Mouse (Mus musculus) stomach, embryonic 15.5 days (tissue): ENCODE data around the gene Akr1b3. TPM values are rescaled to one million over a fixed set of nuclear protein-coding genes. Genes with fewer than 3 reads are reported as not detected.

Experiments
- ATAC-seq: fragments of 200-750 bp; cut with Nextera tagmentation; 2 replicates; pipeline ENCODE4 v1.8.0; 2017; ENCODE audit warnings: low read depth, moderate number of reproducible peaks, moderate TSS enrichment; ENCODE audit not compliant: insufficient read depth, low FRiP score
- H3K27ac ChIP-seq: fragments of 300-500 bp; sonication (generic); 2 replicates; pipeline ENCODE4 v1.5.1; 2015; ENCODE audit warnings: mild to moderate bottlenecking, inconsistent platforms
- H3K27me3 ChIP-seq: fragments of 300-500 bp; sonication (generic); replicated peaks from 2 replicates; pipeline ENCODE4 v1.6.1; 2015; ENCODE audit warnings: inconsistent platforms
- H3K36me3 ChIP-seq: fragments of 300-500 bp; sonication (generic); 2 replicates; pipeline ENCODE4 v1.6.1; 2015; ENCODE audit warnings: inconsistent platforms
- H3K4me1 ChIP-seq: fragments of 300-500 bp; sonication (generic); 2 replicates; pipeline ENCODE4 v1.6.1; 2015; ENCODE audit warnings: inconsistent platforms
- H3K4me2 ChIP-seq: fragments of 300-500 bp; sonication (generic); 2 replicates; pipeline ENCODE4 v1.6.1; 2015; ENCODE audit warnings: mild to moderate bottlenecking, inconsistent platforms
- H3K4me3 ChIP-seq: fragments of 300-500 bp; sonication (generic); replicated peaks from 2 replicates; pipeline ENCODE4 v1.5.1; 2015; ENCODE audit warnings: inconsistent platforms
- H3K9ac ChIP-seq: fragments of 300-500 bp; sonication (generic); 2 replicates; pipeline ENCODE4 v1.6.1; 2015; ENCODE audit warnings: inconsistent platforms
- H3K9me3 ChIP-seq: fragments of 300-500 bp; sonication (generic); 2 replicates; pipeline ENCODE4 v1.6.1; 2016; ENCODE audit warnings: inconsistent platforms
- WGBS: fragments of 180-500 bp; shearing (Covaris S2); methylation state at CpG from one replicate; pipeline ENCODE4 v1.1.7; 2015; 5-methylcytosine and 5-hydroxymethylcytosine counted together
- polyA plus RNA-seq: library from polyadenylated mRNA; unstranded; fragments of >200 nt; fragmentation: Nextera tagmentation; extraction: Ambion mirVana; gene quantifications from 2 replicates; pipeline ENCODE4 v1.2.1, GENCODE M21; 2015

Gene Akr1b3
- polyA plus RNA-seq, 1 experiment from 2014 or later, result 110 TPM

DNA sequence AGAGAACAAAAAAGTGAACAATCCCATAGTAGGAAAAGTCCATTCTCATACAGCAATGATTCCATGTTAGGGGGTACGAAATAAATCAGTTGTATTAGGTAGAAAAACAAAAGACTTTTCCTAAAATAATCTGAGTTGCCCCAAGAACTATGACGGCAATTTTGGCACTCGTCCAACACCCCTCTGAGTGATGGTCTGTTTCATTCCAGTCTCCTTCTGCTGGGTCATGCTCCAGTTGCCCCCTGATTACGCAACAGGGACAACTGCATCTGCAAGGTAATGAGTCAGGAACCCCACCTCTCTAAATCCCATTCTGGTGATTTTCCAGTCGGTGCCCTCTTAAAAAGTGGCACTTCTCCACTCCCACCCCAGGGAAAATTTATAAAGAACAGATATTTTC, 894 bp upstream of the Akr1b3 start:
- Histone ChIP-seq H3K4me3 (no peak overlapping the region), H3K4me2 (peak overlapping the region; percentile 92), H3K4me1 (0 out of 2 replicates have a peak, but pooled peaks cover 4% of the 10 kb centered on the region), H3K9ac (no peak overlapping the region), H3K9me3 (no peaks in the 10 kb centered on the region), H3K27ac (no peak overlapping the region), H3K36me3 (no peaks in the 10 kb centered on the region), H3K27me3 (no peaks in the 10 kb centered on the region)
- 48% methylated on average over 5 of the region's 5 CpGs for WGBS
- no peak for ATAC-seq

DNA sequence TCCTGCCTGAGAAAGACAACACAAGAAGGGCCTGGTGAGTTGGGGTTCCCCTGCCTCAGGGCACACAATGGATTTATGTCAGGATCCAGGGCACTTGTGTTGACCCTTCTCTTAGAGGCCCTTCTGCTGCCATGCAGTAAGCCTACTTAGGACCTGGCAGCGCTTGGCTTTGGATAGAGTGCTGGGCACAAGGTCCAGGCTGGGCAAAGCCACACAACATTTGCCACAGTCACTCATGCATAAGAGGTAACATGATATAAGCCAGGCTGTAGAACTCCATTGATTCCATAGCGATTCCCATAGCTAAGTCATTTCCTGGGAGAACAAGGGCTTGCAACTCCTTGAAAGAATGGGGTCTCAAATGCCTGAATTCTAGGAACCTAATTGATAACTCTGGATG, 3.4 kb downstream of the Akr1b3 start:
- 0 out of 2 replicates have a peak, but pooled peaks cover 4% of the 10 kb centered on the region for H3K4me1 ChIP-seq
- WGBS, result 93% methylated on average over 2 of the region's 2 CpGs
- H3K4me2 ChIP-seq, result no peak overlapping the region
- H3K9me3 ChIP-seq, result no peaks in the 10 kb centered on the region
- no peak for ATAC-seq
- no peaks in the 10 kb centered on the region; the same call in 1 of the 2 replicates for H3K36me3 ChIP-seq
- no peaks in the 10 kb centered on the region for H3K27me3 ChIP-seq
- H3K4me3 ChIP-seq, result no peak overlapping the region
- no peak overlapping the region for H3K9ac ChIP-seq
- H3K27ac ChIP-seq, result no peak overlapping the region

DNA sequence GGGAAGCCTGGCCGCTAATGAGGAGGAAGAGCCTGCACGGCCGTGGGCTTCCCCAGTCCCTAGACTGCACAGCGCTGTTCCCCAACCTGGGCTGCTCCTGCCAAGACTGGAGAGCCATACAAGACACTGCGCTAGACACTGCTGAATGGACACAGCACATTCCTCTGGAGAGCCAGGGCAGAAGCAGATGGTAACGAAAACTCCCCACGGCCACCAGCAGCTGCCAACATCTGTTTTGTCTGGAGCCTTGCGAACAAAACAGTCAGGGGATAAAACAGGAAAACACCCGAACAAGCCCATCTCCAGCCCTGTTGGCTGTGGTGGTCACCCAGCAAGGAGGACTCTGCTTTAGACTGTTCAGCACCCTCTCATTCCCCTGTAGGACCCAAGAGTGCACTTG, 3.9 kb downstream of the Akr1b3 start:
- Histone ChIP-seq H3K27ac (no peak overlapping the region), H3K9ac (no peak overlapping the region), H3K36me3 (peaks cover 4% of the 10 kb centered on the region), H3K4me3 (no peak overlapping the region), H3K27me3 (no peaks in the 10 kb centered on the region), H3K4me2 (no peak overlapping the region), H3K4me1 (0 out of 2 replicates have a peak, but pooled peaks cover 4% of the 10 kb centered on the region), H3K9me3 (no peaks in the 10 kb centered on the region)
- WGBS, result 66% methylated on average over 9 of the region's 9 CpGs
- no peak for ATAC-seq

DNA sequence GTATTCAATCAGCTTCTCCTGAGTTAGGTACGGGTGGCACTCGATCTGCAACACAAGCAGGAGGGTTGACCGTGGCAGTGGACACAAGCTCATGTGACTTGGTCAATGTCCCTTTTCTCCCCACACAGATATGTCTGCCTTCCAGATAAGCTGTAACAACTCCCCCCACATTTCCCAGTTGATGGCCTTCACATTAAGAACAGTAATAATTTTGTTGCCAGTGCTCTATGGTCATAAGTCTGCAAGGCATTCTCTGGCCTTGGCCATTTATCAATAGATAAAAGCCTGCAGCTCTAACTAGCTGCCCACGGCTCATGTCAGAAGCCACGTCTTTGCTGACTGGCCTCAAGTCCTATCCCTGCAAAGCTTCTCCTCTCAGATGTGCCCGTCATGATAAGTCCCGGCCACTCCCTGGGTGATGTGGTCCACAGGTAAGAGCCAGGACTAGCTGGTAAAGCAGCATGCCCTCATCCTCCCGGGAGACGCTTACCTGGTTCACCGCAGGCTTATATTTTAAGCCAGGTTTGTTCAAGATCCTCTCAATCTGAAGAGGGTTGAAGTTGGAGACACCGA, 7.2 kb downstream of the Akr1b3 start:
- H3K9me3 ChIP-seq, result no peaks in the 10 kb centered on the region
- H3K27ac ChIP-seq, result no peak overlapping the region
- no peak overlapping the region for H3K4me2 ChIP-seq
- 90% methylated on average over 11 of the region's 11 CpGs for WGBS
- H3K36me3 ChIP-seq, result peaks cover 5% of the 10 kb centered on the region
- no peak for ATAC-seq
- 0 out of 2 replicates have a peak, but pooled peaks cover 4% of the 10 kb centered on the region for H3K4me1 ChIP-seq
- no peak overlapping the region for H3K9ac ChIP-seq
- H3K4me3 ChIP-seq, result no peak overlapping the region
- H3K27me3 ChIP-seq, result no peaks in the 10 kb centered on the region

DNA sequence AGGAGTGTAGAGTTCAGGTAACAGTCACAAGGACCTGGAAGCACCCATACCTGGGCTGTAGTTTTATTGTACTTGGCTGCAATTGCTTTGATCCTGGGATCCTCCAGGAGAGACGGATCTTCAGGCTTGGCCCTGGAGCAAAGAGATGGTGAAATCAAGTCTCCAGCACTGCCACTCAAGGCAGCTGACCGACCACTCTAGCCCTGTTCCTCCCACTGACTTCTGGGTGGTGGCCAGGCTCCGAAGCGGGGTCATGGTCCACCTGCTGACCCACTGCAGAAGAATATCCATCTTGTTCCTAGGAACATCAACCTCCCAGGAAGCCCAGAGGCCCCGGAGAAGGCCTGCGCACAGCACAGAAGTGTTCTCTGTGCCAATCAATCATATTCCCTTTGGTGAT, 7.8 kb downstream of the Akr1b3 start:
- 0 out of 2 replicates have a peak, but pooled peaks cover 4% of the 10 kb centered on the region for H3K4me1 ChIP-seq
- H3K9ac ChIP-seq, result no peak overlapping the region
- no peak for ATAC-seq
- peaks cover 5% of the 10 kb centered on the region for H3K36me3 ChIP-seq
- no peaks in the 10 kb centered on the region for H3K9me3 ChIP-seq
- 85% methylated on average over 6 of the region's 6 CpGs for WGBS
- H3K27me3 ChIP-seq, result no peaks in the 10 kb centered on the region
- no peak overlapping the region for H3K4me2 ChIP-seq
- no peak overlapping the region for H3K27ac ChIP-seq
- no peak overlapping the region for H3K4me3 ChIP-seq

DNA sequence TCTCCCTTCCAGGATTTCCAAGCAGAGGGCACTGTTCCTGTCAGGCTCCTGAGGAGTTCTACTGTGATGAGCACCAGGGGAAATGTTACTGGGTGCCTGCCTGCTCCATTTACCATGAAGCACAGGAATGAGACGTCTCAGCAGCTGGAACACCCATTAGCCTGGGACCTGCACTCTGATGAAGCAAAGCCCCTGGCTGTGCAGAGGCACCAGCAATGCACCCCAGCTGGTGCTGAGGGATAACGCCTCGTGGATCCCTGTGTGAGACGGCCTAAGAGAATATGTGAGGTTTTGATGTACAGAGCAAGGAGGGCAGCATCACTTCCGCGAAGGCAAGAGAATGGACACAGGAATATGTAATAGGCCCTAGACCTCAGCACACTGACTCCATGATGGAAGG, 10.5 kb downstream of the Akr1b3 start:
- WGBS, result 82% methylated on average over 6 of the region's 6 CpGs

DNA sequence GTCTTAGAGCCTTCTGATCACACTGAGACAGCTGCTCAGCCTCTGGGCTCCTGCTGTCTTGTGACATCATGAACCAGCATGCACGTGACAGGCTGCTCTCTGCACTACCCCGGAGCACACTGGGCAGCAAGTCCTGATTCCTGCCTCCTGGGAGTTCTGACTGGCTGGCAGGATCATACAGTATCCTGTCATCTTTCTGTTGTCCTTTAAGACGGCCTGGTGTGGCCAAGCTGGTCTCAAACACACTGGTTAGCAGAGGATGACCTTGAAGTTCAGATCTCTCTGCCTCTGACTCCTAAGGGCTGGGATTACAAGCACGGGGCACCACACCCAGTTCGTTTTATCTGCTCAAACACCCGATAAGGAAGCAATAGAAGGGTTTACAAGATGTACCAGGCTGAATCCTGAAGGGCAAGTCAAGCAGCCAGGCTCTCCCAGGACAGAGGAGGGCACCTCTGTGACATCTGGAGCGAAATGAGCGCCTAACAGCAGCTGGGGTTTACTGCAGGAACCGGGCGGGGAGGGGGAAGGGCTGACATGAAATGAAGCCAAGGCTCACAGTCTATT, 12.5 kb downstream of the Akr1b3 start:
- H3K9ac ChIP-seq, result no peak overlapping the region
- H3K36me3 ChIP-seq, result peaks cover 5% of the 10 kb centered on the region
- no peak overlapping the region for H3K4me3 ChIP-seq
- no peaks in the 10 kb centered on the region for H3K27me3 ChIP-seq
- H3K9me3 ChIP-seq, result no peaks in the 10 kb centered on the region
- H3K27ac ChIP-seq, result no peak overlapping the region
- H3K4me1 ChIP-seq, result no peaks in the 10 kb centered on the region
- no peak overlapping the region for H3K4me2 ChIP-seq
- 68% methylated on average over 10 of the region's 10 CpGs for WGBS
- no peak for ATAC-seq

More for the DNA sequence above, 10.5 kb downstream of the Akr1b3 start:
- Histone ChIP-seq H3K9me3 (no peaks in the 10 kb centered on the region), H3K27me3 (no peaks in the 10 kb centered on the region), H3K9ac (no peak overlapping the region), H3K36me3 (peaks cover 5% of the 10 kb centered on the region), H3K4me1 (no peaks in the 10 kb centered on the region), H3K27ac (no peak overlapping the region), H3K4me2 (no peak overlapping the region), H3K4me3 (no peak overlapping the region)
- no peak for ATAC-seq

DNA sequence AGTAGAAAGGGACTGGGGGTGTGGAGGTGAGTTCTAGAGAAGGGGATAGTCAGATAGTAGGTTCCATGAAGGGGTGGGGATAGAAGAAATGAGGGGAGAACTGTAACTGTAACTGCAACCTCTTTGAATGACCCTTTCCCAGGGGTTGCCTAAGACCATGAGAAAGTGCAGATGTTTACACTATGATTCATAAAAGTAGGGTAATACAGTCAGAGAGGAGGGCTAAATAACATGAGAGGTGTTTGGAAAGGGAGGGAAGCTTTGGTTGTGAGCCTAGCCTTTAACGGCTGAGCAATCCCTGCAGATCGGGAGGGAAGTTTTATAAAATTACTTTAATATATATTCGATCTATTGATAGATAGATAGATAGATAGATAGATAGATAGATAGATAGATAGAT, 20.2 kb downstream of the Akr1b3 start:
- Histone ChIP-seq H3K4me2 (no peak overlapping the region), H3K4me1 (no peaks in the 10 kb centered on the region), H3K9ac (no peak overlapping the region), H3K4me3 (no peak overlapping the region), H3K9me3 (no peaks in the 10 kb centered on the region), H3K36me3 (no peaks in the 10 kb centered on the region), H3K27me3 (no peaks in the 10 kb centered on the region), H3K27ac (no peak overlapping the region)
- 82% methylated on average over 3 of the region's 3 CpGs for WGBS
- ATAC-seq, result no peak

DNA sequence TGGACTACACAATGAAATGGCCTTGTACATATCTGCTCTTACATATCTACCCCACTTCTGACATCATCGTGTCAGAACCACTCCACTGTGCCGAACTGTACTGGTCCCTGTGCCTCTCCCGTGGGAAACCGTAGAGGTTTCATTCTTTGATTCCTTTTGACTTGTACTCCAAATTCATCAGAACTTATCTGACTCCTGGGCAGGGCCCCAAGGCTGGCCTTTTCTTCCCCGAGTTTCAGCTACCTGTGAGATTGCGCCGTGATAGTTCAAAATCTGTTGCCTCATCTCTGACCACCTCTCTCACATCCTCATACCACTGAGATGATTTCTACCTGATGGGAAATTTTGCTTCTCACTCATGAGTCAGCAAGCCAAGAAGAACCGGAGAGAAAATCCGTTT, 21.8 kb downstream of the Akr1b3 start:
- H3K36me3 ChIP-seq, result no peaks in the 10 kb centered on the region
- H3K4me1 ChIP-seq, result no peaks in the 10 kb centered on the region
- no peak overlapping the region for H3K4me3 ChIP-seq
- H3K27me3 ChIP-seq, result no peaks in the 10 kb centered on the region
- H3K4me2 ChIP-seq, result no peak overlapping the region
- no peak overlapping the region for H3K27ac ChIP-seq
- H3K9ac ChIP-seq, result no peak overlapping the region
- H3K9me3 ChIP-seq, result no peaks in the 10 kb centered on the region
- no peak for ATAC-seq
- WGBS, result 87% methylated on average over 9 of the region's 9 CpGs

DNA sequence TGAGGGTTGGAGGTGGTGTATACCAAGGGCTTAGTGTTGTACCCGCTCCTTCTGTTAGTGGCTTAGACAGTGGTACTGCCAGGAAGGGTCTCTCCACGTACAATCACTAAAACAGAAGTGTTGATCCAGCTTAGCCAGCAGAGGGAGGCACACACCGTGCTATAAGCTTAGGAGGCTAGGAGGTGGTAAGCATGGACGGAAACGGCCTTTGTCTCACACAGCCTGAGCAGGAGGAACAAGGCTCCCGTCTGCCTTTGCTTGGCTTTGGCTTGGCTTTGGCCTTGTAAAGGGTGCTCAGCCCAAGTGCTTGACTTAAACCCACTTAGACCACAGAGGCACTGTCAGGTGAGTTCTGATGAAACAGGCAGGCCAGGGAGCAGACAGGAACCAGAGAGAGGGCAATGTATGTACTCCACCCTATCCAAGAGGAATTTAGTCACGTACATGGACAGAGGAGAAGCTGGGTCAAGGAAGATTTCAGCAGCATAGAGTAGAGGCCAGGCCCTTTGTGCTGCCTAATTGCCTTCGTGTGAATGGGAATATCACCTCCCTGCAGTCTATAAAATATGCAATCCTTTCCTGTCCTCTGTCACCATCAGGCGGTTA, 24.3 kb downstream of the Akr1b3 start:
- Histone ChIP-seq H3K27me3 (no peaks in the 10 kb centered on the region), H3K4me2 (peak overlapping the region; percentile 28), H3K4me3 (no peak overlapping the region), H3K27ac (no peak overlapping the region), H3K36me3 (no peaks in the 10 kb centered on the region), H3K4me1 (no peaks in the 10 kb centered on the region), H3K9me3 (no peaks in the 10 kb centered on the region), H3K9ac (no peak overlapping the region)
- WGBS, result 29% methylated on average over 9 of the region's 9 CpGs
- ATAC-seq, result peak; percentile 82; the same call in 1 of the 2 replicates

DNA sequence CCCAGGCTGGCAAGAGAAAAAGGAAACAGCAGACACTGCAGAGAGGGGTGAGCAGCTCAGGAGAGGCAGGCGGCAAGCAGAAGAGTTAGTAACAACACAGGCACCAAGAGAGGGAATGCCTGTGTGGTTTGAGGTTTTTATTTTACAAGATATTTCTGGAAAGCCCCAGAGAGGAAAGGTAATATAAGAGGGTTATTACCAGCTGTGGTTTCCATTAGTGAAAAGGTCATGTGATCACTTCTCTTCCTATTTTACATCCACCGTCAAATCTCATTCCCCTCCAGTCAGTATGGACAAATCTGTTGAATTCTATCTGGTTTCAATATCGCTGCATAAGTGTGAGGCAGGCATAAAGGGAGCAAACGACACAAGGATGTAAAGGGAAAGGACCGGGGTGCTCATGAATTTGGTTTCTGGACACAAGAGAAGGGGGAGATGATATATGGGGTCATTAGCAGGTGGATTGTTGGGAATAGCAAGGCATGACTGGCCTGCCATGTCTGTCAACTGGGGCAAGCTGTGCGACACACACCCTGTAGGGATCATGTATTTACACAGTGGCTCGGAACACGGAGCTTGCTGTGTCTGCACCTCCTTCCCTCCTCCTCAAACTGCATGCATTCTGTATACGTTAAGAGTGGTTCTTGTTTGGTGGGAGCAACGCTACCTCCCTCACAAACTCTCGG, 24.9 kb downstream of the Akr1b3 start:
- H3K4me2 ChIP-seq, result peak overlapping the region; percentile 28
- H3K4me1 ChIP-seq, result no peaks in the 10 kb centered on the region
- no peaks in the 10 kb centered on the region for H3K36me3 ChIP-seq
- no peak overlapping the region for H3K27ac ChIP-seq
- H3K9me3 ChIP-seq, result no peaks in the 10 kb centered on the region
- H3K4me3 ChIP-seq, result no peak overlapping the region
- ATAC-seq, result peak; percentile 14; the same call in 1 of the 2 replicates
- H3K9ac ChIP-seq, result no peak overlapping the region
- 56% methylated on average over 11 of the region's 11 CpGs for WGBS
- H3K27me3 ChIP-seq, result no peaks in the 10 kb centered on the region

DNA sequence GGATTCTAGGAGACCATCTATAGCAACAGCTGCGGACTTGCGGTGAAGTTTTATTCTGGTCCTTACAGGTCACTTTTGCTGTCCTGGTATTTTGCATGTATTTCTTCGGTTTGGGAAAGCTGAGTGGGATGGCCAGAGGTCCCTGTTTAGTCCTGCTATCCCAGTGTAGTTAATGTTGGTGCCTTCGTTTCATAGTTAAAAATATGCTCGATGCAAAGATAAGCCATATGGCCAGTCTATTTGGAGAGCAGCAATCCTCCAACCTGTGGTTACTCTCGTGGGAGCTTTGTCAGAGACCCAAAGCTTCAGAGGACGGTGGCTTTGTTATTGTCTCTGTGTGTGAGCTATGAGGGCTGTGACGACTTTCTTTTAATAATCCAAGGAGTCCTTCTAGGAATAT, 26.6 kb downstream of the Akr1b3 start:
- no peaks in the 10 kb centered on the region for H3K27me3 ChIP-seq
- no peaks in the 10 kb centered on the region for H3K9me3 ChIP-seq
- 80% methylated on average over 8 of the region's 8 CpGs for WGBS
- no peak overlapping the region for H3K4me3 ChIP-seq
- H3K4me1 ChIP-seq, result no peaks in the 10 kb centered on the region
- H3K9ac ChIP-seq, result no peak overlapping the region
- no peaks in the 10 kb centered on the region for H3K36me3 ChIP-seq
- no peak overlapping the region for H3K4me2 ChIP-seq
- no peak for ATAC-seq
- no peak overlapping the region for H3K27ac ChIP-seq
